Mouse (Mus musculus): ENCODE measurements around the gene Phospho1. TPM values are rescaled to one million over a fixed set of nuclear protein-coding genes. Genes with fewer than 3 reads are reported as not detected.

The Phospho1 gene
- 5.2 and 6.3 TPM in 2 replicates for total RNA-seq (2014; rRNA removed)
- 0.59 TPM in 1 of 2 replicates, not detected in the other for polyA plus RNA-seq (2015; fragmentation: Nextera tagmentation; extraction: Ambion mirVana)

- H3K9ac ChIP-seq (replicated peaks; ENCODE audit: low read length): peak within 1 kb of the TSS; percentile 68
- H3K4me2 ChIP-seq (ENCODE audit: low read depth, low read length): peak within 1 kb of the TSS; percentile 99
- peak within 1 kb of the TSS; percentile 69 for H3K4me3 ChIP-seq (ENCODE audit: low read length)
- H3K36me3 ChIP-seq (ENCODE audit: insufficient read depth, low read length): no peaks in the 10 kb centered on the region
- no peak for TF ChIP-seq CTCF (IDR thresholded peaks at IDR 0.05; ENCODE audit: low read depth)
- peaks cover 15% of the 10 kb centered on the region for H3K27me3 ChIP-seq (ENCODE audit: insufficient read depth, low read length)
- under 1% methylated on average over 60 of the region's 78 CpGs for WGBS
- no peaks in the 10 kb centered on the region for H3K9me3 ChIP-seq (ENCODE audit: low read length)
- 0 out of 2 replicates have a peak within 1 kb of the TSS, but pooled peaks have one; percentile 26 for H3K27ac ChIP-seq
- ATAC-seq (peak; percentile 99), DNase-seq (ENCODE audit: low spot score) (peak; percentile 94)
- H3K4me1 ChIP-seq (ENCODE audit: insufficient read depth, low read length): no peaks in the 10 kb centered on the region; the same call in 1 of the 2 replicates
Observed at GRCm38 (mm10) chr11:95824071-95824876, at the start of gene Phospho1. Gene Phospho1, plus strand, starts transcription at chr11:95824499.

GRCm38 (mm10) chr11:95777323-95778297 is 46.7 kb upstream of the Phospho1 start:
- Histone ChIP-seq H3K4me3 (ENCODE audit: low read length) (no peak overlapping the region), H3K36me3 (ENCODE audit: insufficient read depth, low read length) (no peaks in the 10 kb centered on the region), H3K27ac (no peak overlapping the region), H3K4me1 (ENCODE audit: insufficient read depth, low read length) (no peaks in the 10 kb centered on the region), H3K4me2 (ENCODE audit: low read depth, low read length) (no peak overlapping the region), H3K27me3 (ENCODE audit: insufficient read depth, low read length) (no peaks in the 10 kb centered on the region), H3K9ac (replicated peaks; ENCODE audit: low read length) (no peak overlapping the region), H3K9me3 (ENCODE audit: low read length) (no peaks in the 10 kb centered on the region)
- 78% methylated on average over 17 of the region's 17 CpGs for WGBS
- no peak for TF ChIP-seq CTCF (IDR thresholded peaks at IDR 0.05; ENCODE audit: low read depth)
- DNase-seq (ENCODE audit: low spot score) (no peak), ATAC-seq (no peak)

- TF ChIP-seq CTCF (IDR thresholded peaks at IDR 0.05; ENCODE audit: low read depth): peak; percentile 46
- no peaks in the 10 kb centered on the region for H3K9me3 ChIP-seq (ENCODE audit: low read length)
- no peak overlapping the region for H3K9ac ChIP-seq (replicated peaks; ENCODE audit: low read length)
- ATAC-seq: no peak
- H3K36me3 ChIP-seq (ENCODE audit: insufficient read depth, low read length): no peaks in the 10 kb centered on the region
- no peak overlapping the region for H3K4me2 ChIP-seq (ENCODE audit: low read depth, low read length)
- H3K4me1 ChIP-seq (ENCODE audit: insufficient read depth, low read length): no peaks in the 10 kb centered on the region
- no peaks in the 10 kb centered on the region for H3K27me3 ChIP-seq (ENCODE audit: insufficient read depth, low read length)
- no peak overlapping the region for H3K27ac ChIP-seq
- 75% methylated on average over 4 of the region's 4 CpGs for WGBS
- no peak overlapping the region for H3K4me3 ChIP-seq (ENCODE audit: low read length)
- no peak for DNase-seq (ENCODE audit: low spot score)
Observed at GRCm38 (mm10) chr11:95778831-95779251, 45.5 kb upstream of the Phospho1 start.

- DNase-seq (ENCODE audit: low spot score) (no peak), ATAC-seq (no peak)
- Histone ChIP-seq H3K4me2 (ENCODE audit: low read depth, low read length) (no peak overlapping the region), H3K9me3 (ENCODE audit: low read length) (no peaks in the 10 kb centered on the region), H3K27ac (no peak overlapping the region), H3K4me3 (ENCODE audit: low read length) (no peak overlapping the region), H3K27me3 (ENCODE audit: insufficient read depth, low read length) (no peaks in the 10 kb centered on the region), H3K4me1 (ENCODE audit: insufficient read depth, low read length) (no peaks in the 10 kb centered on the region), H3K9ac (replicated peaks; ENCODE audit: low read length) (no peak overlapping the region), H3K36me3 (ENCODE audit: insufficient read depth, low read length) (no peaks in the 10 kb centered on the region)
- TF ChIP-seq CTCF (IDR thresholded peaks at IDR 0.05; ENCODE audit: low read depth): no peak
- 87% methylated on average over 4 of the region's 4 CpGs for WGBS
Observed at GRCm38 (mm10) chr11:95779366-95779765, 44.9 kb upstream of the Phospho1 start.

GRCm38 (mm10) chr11:95780480-95780879 is 43.8 kb upstream of the Phospho1 start:
- no peaks in the 10 kb centered on the region for H3K4me1 ChIP-seq (ENCODE audit: insufficient read depth, low read length)
- H3K27ac ChIP-seq: no peak overlapping the region
- no peak for TF ChIP-seq CTCF (IDR thresholded peaks at IDR 0.05; ENCODE audit: low read depth)
- H3K4me3 ChIP-seq (ENCODE audit: low read length): no peak overlapping the region
- H3K4me2 ChIP-seq (ENCODE audit: low read depth, low read length): no peak overlapping the region
- H3K27me3 ChIP-seq (ENCODE audit: insufficient read depth, low read length): no peaks in the 10 kb centered on the region
- no peaks in the 10 kb centered on the region for H3K9me3 ChIP-seq (ENCODE audit: low read length)
- no peaks in the 10 kb centered on the region for H3K36me3 ChIP-seq (ENCODE audit: insufficient read depth, low read length)
- ATAC-seq (no peak), DNase-seq (ENCODE audit: low spot score) (no peak)
- 91% methylated on average over 8 of the region's 8 CpGs for WGBS
- no peak overlapping the region for H3K9ac ChIP-seq (replicated peaks; ENCODE audit: low read length)

- ATAC-seq (no peak), DNase-seq (ENCODE audit: low spot score) (no peak)
- H3K4me3 ChIP-seq (ENCODE audit: low read length): no peak overlapping the region
- H3K27me3 ChIP-seq (ENCODE audit: insufficient read depth, low read length): no peaks in the 10 kb centered on the region
- H3K4me2 ChIP-seq (ENCODE audit: low read depth, low read length): no peak overlapping the region
- H3K27ac ChIP-seq: no peak overlapping the region
- no peaks in the 10 kb centered on the region for H3K36me3 ChIP-seq (ENCODE audit: insufficient read depth, low read length)
- H3K9ac ChIP-seq (replicated peaks; ENCODE audit: low read length): no peak overlapping the region
- H3K9me3 ChIP-seq (ENCODE audit: low read length): no peaks in the 10 kb centered on the region
- no peaks in the 10 kb centered on the region for H3K4me1 ChIP-seq (ENCODE audit: insufficient read depth, low read length)
- 83% methylated on average over 11 of the region's 11 CpGs for whole genome bisulfite sequencing
- no peak for TF ChIP-seq CTCF (IDR thresholded peaks at IDR 0.05; ENCODE audit: low read depth)
Observed at GRCm38 (mm10) chr11:95781557-95781956, 42.7 kb upstream of the Phospho1 start.

Data from hindbrain, postnatal 0 days (tissue).